Mouse (Mus musculus): ENCODE data around the gene Stk16.

Gene Stk16

DNA sequence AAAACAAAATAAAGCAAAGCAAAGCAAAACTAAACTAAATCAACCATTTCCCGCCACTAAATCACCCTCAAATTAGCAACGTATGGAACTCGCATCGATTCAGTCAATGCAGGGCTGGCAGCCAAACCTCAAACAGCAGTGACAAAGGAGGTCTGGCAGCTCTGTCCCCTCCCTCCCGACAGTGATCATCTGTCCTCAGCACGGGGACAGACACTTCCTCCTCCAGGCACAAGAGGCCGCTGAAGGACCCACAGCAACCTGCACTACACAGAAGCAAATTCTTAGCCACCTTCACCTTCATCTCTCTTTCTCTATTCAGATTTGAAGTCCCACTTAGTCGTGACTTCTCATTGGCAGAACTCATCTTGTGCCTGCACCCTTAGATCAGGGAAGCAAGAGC lies 24.0 kb downstream of the Stk16 start:
- DNase-seq (ENCODE audit: extremely low read depth, low read depth, low spot score): no peak

DNA sequence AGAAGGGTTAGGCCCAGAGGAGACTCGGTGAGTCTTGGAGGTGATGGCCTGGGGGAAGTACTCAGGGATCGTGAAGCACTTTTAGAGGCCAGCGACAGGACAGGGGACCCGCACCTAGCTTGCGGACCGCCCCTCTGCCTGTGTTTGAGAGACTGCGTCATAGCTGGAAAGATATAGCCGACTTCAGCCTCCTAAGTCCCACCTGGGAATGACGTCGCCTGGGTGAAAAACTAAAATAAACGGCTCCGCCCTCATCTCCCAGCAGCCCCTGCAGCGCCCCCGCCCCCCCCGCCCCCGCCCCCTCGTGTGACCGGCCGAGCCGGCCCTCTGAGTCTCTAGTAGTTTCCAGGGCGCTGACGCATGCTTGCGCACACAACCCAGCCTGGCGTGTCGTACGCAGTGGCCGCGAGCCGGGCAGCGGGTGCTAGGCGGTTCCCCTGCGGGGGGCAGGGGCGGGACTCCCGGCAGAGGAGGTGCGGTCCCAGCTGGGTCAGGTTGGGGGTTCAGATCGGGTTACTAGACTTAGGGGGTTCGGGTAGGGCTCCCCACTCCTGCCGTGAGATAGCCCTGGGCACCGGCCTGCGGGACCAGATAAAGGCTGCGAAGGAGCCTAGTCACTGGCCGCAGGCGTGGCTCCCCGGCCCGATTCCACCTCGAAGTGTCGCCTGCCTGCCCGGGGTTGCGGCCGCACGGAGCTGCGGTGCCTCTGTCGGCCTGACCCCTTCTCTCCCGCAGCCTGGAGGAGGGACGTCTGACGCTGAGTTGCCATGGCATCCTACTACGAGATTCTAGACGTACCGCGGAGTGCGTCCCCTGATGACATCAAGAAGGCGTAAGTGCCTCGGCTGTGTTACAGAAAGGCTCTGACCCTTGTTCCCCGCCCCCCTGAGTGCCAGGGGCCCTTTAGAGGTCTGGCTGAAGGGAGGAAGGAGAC lies 25.7 kb downstream of the Stk16 start, which contains the start of gene Dnajb2:
TSS of gene Dnajb2 (plus strand) at position 290 of the 934 bp plus-strand sequence.
- DNase-seq (ENCODE audit: extremely low read depth, low read depth, low spot score): no peak

DNA sequence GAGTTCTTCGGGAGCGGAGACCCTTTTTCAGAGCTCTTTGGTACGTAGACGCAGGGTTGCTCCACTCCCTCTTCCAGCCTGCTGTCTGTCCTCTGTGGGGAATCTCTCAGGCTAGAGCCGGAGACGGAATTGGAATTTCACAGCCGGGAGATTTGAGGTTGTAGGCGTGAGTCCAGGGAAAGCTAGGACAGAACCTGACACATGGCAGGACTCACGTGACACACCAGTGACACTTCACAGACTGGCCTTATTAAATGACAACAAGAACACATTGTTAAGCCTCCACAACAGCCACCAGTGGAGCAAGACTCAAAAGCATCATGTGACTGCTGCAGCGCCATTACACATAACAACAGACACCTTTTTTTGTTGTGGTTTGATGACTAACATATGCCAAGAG lies 29.0 kb downstream of the Stk16 start:
- DNase-seq (ENCODE audit: extremely low read depth, low read depth, low spot score): no peak

DNA sequence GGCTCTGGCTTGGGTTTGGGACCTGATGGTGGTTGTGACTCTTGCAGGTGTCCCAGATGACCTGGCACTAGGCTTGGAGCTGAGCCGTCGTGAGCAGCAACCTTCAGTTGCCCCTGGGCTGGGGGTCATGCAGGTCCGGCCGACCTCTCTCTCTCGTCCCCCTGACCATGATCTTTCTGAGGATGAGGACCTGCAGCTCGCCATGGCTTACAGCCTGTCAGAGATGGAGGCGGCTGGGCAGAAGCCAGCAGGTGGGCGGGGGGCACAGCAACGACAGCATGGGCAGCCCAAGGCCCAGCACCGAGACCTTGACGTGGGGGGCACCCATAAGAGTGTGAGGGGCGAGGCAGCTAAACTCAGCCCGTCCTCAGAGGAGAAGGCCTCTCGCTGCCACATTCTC lies 32.8 kb downstream of the Stk16 start:
- no peak for DNase-seq (ENCODE audit: extremely low read depth, low read depth, low spot score)

DNA sequence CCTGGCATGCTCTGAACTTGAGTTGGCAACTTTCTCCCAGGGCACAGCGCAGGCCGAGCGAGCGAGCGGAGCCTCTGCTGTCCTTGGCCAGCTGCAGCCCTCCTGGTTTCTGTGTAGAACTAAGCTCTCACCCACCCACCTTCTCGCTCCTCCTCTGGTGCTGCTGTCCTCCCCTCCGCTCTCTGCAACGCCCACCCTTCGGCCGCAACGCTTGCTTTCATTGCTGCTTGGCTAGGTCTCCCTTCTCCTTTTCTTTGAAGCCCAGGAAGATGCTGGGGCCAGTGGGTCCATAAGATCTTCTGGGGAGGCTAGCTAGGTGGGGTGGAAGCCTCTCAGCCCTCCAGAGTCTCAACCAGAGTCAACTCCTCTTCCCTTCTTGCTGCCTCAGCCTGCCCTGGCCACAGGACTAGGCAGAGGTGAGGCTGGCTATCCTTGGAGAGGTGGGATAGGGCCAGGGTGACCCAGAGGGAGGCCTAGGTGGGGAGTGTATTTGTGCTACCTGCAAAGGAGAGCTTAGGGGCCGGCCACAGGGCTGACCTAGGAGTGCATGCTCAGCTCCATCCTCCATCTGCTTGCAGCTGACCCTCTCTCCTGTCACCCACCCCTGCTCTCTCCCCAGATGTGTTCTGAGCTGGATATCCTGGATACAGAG lies 33.7 kb downstream of the Stk16 start:
- no peak for DNase-seq (ENCODE audit: extremely low read depth, low read depth, low spot score)

DNA sequence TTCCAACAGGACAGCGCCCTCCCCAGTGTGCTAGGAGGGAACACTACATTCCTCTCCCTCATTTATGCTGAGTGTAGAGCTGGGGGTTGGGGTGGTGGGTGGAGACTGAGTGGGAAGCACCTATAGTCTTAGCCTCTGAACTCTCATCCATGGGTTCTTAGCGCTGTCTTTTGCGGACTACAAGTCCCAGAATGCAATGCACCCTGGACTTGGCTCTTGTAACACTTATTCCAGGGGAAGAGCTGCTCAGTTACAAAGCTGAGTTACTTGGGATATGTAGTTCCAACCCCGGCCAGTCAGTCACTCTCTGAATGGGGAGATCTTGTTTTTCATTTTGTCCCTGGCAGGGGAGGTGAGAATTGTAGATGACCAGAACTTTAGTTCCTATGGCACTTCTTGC lies 34.2 kb downstream of the Stk16 start:
- DNase-seq (ENCODE audit: extremely low read depth, low read depth, low spot score): no peak

DNA sequence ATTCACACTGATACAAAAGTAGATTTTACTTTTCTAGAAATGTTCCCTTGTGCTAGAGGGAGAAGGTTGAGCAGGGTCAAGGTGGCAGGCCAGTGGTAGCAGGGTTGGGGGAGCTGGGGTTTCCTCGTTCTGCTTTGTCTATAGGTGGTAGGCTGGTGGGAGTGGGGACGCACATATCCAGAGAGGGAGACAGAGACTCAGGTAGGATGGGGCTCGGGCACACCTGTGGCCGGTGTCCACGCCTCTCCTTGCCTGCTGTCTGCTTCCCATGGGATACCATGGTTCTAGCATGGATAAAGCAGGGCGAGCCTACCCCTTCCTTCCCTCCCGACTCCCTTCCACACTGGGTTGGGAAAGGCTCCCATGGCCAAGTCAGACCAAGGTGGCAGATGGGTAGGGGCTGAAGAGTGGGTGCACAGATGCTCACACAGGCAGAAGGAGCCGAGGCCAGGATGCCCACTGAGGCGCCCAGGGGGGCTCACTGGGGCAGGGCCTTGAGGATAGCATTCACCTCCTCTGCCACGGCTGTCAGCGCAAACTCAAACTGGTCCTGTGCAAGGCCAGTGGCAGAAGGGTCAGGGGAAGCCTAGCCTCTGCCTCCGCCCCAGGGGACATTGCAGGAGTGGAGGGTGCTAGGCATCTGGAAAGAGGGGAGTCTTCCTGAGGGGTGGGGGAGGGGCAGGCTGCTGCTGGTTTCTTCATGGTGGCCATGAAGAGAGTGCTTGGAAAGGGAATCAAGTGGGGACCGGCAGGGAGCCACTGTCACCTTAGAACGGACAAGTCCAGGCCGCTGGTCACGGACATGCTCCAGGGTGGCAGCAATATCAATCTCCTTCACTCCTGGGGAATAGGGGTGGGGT lies 36.7 kb downstream of the Stk16 start:
- DNase-seq (ENCODE audit: extremely low read depth, low read depth, low spot score): no peak

DNA sequence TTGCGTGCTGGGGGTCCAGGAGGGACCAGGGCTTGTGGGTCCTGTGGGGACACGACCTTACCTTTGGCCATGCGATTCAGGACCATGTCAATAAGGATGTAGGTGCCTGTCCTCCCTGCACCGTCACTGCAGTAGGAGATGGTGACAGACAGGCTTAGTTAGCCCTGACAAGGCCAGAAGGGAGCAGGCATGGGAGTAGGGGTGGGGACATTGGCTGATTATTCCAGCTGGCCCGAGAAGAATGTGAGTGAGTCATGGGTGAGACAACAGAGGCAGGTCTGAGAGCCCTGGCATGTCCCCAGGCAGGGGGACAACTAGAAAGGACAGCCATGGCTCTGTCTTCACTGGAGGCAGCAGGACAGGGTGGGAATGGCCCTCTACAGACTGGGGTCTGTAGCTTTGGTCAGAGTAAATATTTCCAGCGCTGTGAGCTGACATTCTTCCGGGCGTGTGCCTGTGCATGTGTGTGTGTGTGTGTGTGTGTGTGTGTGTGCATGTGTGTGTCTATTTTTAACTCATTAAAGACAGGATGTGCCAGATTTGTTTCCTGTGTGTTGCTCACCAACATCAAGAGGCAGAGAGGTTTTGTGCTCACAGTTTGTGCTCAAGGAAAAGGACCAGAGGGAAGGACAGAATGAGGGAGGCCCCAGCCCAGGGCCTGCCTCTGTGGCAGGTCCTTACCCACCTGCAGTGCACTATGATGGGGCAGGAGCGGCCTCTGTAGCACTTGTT lies 37.6 kb downstream of the Stk16 start:
- no peak for DNase-seq (ENCODE audit: extremely low read depth, low read depth, low spot score)

DNA sequence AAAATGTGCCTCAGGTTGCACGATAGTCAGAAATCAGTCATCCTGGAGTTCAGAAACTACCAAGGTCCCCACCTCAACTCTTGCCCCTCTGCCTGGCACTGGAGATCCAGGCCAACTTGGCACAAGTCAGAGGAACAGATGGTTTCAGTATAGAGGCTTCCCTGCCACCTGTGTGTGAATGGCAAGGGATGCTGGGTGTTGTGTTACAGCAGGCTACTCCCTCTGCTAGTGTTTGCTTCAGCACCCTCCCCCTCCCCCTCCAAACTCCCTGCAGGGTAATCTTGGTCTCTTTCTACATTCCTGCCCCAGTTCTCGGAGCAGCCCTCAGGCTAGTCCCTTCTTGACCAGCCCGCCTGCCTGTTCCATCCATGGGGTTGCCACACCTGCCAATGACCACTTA lies 39.9 kb downstream of the Stk16 start:
- no peak for DNase-seq (ENCODE audit: extremely low read depth, low read depth, low spot score)

DNA sequence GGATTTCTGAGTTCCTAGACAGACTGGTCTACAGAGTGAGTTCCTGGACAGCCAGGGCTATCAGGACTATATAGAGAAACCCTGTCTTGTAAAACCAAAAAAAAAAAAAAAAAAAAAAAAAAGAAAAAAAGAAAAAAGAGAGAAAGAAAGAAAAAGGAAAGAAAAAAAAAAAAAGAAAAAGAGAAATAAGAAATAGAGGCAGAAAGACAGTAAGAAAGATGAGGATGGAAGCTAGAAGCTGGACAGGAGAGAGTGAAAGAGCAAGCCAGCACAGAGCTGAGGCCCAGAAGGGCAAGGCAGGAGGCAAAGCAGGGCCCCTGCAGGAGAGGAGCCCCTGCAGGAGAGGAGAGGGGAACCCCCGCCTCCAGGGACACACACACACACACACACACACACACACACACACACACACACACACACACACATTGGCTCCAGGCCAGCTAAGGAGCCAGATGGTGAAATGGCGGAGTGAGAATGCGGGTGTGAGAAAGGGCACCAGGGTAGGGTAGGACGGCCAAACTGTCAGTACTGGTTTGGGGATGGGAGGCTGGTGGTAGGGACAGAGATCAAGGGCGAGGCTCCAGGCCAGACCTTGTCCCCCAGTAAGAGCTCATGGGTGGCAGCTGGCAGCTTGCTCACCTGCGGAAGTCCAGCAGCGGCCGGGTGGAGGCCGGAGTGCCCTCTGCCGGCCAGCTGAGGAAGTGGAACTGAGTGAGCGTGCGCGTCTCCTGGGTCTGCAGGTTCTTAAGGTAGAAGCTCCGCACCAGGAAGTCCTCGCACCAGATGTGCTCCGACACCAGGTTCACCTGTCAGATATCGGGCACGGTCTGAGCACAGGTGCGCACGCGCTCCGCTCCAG lies 40.7 kb downstream of the Stk16 start:
- DNase-seq (ENCODE audit: extremely low read depth, low read depth, low spot score): no peak

DNA sequence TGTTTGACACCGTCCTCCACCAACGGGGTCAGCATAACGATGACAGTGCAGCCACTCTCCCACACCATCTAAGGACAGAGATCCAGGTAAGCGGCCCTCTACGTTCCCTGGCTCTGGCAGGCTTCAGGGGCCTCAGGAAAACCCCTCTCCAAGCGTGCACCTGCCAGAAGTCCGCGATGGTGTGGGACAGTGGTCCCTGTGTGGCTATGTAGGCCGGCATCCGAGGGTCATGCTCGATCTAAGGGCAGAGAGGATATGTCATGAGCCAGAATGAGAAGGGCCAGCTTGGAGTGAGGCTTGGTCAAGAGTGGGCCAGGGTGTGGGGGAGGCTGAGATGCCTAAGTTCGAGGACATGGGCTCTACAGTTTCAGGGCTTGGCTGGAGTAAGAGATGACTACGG lies 41.7 kb downstream of the Stk16 start:
- DNase-seq (ENCODE audit: extremely low read depth, low read depth, low spot score): no peak

DNA sequence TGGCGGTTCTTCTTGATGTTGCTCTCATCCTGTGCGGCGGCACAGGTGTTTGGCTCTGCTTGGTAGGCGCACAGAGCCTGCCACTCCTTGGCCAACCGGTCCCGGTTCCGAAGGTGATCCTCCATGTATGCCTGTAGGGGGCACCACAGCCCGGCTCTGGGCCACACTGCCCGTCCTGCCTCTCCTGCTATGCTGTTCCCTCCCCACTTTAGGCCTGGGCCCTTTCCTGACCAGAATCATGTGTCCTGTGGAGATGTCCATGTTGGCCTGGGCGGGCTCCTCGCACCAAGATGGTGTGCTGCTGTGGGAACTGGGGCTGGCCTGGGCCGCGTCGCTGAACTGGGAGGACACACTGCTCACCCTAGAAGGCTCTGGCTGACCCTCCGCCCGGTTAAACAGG lies 42.4 kb downstream of the Stk16 start:
- DNase-seq (ENCODE audit: extremely low read depth, low read depth, low spot score): no peak

DNA sequence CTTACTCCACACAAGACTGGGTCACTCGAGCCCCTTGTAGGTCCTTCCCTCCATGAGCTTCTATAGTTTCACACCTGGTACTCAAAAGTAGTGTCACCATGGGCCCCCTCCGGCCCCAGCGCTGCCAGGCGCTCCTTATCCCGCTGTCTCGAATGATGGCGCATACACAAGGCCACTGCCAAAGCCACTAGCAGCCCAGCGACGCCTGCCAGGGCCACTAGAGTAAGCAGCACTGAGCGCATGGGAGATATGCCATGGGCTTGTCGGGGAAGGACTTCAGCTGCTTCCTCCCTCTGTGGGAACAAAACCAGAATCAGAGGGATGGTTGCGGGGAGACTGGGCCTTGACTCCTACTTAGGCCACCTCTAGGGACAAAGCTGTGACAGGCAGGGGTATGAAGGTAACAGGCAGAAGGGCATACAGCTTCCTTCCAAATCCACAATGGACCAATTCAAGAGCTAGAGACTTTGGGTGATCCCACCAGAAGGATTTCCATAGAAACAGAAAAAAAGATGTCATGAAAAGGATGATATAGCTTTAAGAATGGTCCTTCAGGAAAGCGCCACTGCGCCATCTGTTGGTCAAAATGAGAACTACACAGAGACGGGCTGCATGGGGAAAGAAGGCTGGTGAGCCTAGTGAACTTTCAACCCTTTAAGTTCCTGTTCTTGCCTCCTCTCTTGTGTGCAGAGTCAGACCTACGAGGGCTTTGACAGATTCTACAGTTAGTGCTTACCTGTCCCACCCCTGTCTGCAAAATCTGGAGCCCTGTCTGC lies 43.4 kb downstream of the Stk16 start:
- no peak for DNase-seq (ENCODE audit: extremely low read depth, low read depth, low spot score)

DNA sequence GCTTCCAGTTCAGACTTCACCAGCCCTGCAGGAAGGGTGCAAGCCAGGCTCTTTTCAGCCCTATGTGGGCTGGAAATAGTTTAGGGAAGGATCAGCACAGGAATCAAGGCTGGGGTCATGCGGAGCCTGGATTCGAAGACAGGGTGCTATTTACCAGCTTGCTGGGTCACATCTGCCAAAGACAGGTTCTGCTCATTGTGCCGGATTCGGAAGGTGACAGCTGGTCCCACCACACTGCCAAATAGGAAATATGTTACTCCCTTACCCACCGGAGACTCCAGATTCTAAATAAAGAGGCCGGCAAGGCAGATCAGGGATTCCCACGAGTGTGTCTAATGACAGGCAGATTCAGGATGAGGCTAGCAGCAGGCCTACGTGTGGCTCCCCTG lies 44.0 kb downstream of the Stk16 start:
- no peak for DNase-seq (ENCODE audit: extremely low read depth, low read depth, low spot score)

DNA sequence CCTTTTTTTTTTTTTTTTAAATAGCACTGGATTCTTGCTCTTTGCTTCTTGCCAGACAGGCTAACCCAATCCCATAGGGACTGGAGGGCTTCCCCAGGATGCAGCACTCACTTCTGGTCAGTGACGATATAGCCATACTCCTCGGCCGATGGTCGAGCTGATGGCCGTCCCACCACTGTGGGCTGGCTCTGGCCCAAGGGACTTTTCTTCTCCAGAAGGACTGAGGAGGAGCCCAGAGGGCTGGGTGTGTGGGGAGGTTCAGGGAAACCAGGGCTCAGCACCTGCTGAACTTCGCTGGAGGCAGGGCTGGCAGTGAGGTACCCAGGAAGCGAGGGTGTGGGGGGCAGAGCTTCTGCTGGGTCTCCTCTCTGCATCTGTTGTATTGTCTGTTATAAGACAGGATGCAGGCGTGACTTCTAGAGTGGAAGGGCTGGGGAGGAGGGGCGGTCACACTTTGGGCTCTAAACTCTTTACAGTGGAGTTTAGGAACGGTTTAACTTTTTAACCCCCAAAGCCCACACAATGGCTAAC lies 44.9 kb downstream of the Stk16 start:
- DNase-seq (ENCODE audit: extremely low read depth, low read depth, low spot score): no peak

DNA sequence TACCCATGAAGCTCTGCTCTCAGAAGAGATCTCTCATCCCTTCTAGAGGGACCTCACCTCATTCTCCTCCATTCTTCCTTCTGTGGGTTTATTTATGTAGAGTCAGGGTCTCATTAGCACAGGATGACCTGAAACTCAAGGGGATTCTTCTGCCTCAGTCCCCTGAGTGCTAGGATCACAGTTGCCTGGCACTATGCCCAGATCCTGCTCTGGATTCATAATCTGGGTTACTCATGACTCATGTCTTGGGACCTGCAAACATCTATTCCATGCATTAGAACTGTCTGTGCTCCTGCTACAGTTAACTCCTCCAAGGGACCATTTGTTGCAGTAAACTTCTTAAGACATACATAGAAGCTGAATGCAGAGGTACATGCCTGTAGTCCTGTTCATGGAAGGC lies 50.6 kb downstream of the Stk16 start:
- no peak for DNase-seq (ENCODE audit: extremely low read depth, low read depth, low spot score)

DNA sequence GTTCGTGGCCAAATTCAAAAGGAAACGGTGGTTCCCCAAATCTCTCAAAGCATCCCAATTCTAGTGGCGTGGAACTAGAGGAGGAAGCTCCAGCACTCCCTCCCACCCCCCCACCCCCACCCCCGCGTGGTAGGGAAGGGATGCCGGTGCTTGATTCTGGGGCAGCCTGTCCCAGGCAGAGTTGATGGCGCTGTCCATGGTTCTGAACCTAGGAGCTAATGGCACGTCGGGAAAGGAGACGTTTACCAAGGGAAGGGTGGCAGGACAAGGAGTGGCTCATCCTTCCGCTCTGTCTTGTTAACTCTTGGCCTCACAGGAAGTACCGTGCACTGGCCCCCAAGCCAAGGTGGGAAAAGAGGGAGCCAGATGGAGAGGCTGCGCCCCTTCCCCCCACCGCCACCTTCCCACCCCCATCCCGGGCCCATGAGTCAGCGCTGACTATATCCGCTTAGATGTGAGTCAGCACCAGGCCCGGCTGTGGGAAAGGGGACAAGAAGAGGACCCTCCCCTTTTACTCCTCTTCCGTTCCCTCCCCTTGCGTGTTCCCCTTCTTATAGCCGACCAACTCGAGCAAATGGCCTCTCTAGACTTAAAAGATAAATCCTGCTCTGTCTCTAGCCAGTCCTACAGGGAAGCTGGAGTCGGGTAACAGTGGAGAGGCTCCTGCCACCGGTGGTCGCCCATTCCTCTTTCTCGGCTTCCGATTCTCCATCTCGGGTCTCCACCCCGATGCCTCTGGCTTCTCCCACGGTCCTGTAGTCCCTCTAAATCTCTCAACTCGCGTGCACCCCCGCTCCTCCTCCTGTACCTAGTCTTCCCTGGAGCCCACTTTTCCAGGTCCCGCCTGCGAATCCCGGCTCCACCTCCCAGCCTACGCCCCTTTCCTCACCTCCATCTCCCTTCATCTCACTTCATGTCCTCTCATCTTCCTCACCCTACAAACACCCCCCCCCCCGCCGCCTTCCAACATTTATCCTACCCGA lies 52.6 kb downstream of the Stk16 start:
- DNase-seq (ENCODE audit: extremely low read depth, low read depth, low spot score): no peak

All from fat pad, adult 2 months (tissue).